14 mouse cellular contexts compared by ENCODE assay signal in genomic region chr13:59676316-59677229, GRCm38 (mm10). TPM values are rescaled to one million over a fixed set of nuclear protein-coding genes. Genes with fewer than 3 reads are reported as not detected.
DNase-seq lines count a peak whose midpoint lies in the region; ATAC-seq and TF ChIP-seq lines count a peak whose summit lies in the region.
"Had no signal": no experiment of that assay in that cellular context is flagged by ENCODE, and none has a peak within 500 bp of the region (broad histone marks: within the 10 kb centered on the region; RNA-seq: fewer than 3 reads in every experiment).

No protein-coding gene starts in this region.

- no peak for ATAC-seq in liver, postnatal 0 days

- WGBS in liver, postnatal 0 days (ENCODE audit: insufficient replicate concordance), result 49% methylated on average over 12 of the region's 12 CpGs

- TF ChIP-seq EP300 in liver, postnatal 0 days (IDR thresholded peaks at IDR 0.05; ENCODE audit: low read depth), result no peak

- peak overlapping the region; percentile 95; the same call in 1 of the 2 replicates for H3K4me2 ChIP-seq in liver, postnatal 0 days (ENCODE audit: low read depth, low read length)

- TF ChIP-seq CTCF in brain, embryonic 14.5 days (IDR thresholded peaks at IDR 0.05; ENCODE audit: borderline replicate concordance, extremely low read depth, insufficient read depth, insufficient read length), result no peak
- no peak for TF ChIP-seq CTCF in liver, postnatal 0 days (IDR thresholded peaks at IDR 0.05; ENCODE audit: low read depth)

- peak overlapping the region; percentile 93 for H3K4me3 ChIP-seq in liver, postnatal 0 days (ENCODE audit: low read depth, low read length)

- no peaks in the 10 kb centered on the region for H3K36me3 ChIP-seq in liver, postnatal 0 days (replicated peaks; ENCODE audit: insufficient read depth, low read length)
- H3K36me3 ChIP-seq: embryonic facial prominence, embryonic 15.5 days had no signal

- H3K27me3 ChIP-seq in liver, postnatal 0 days (ENCODE audit: insufficient read depth, low read length), result no peaks in the 10 kb centered on the region
- H3K27me3 ChIP-seq: embryonic facial prominence, embryonic 15.5 days had no signal

- intact Hi-C loops in gastrocnemius, postnatal 14 days (cut with DNase I; ENCODE audit: low total_unique reads), result no loop called here

- H3K9ac ChIP-seq in liver, postnatal 0 days (replicated peaks), result no peak overlapping the region

- H3K9me3 ChIP-seq in liver, postnatal 0 days (ENCODE audit: low read length), result no peaks in the 10 kb centered on the region
- H3K9me3 ChIP-seq: embryonic facial prominence, embryonic 15.5 days had no signal

- no peak overlapping the region for H3K27ac ChIP-seq in liver, postnatal 0 days (ENCODE audit: low read depth)

- DNase-seq in gastrocnemius, postnatal 4 days (ENCODE audit: low spot score in 2 of 2), result peak; percentile 33 to 64
- no peak for DNase-seq in gastrocnemius, postnatal 14 days
- DNase-seq in B cell, adult 2 months, result peak; percentile 31 to 33
- peak; percentile 7 for DNase-seq in brain, embryonic 14.5 days (ENCODE audit: low read depth)
- DNase-seq in liver, postnatal 0 days, result no peak
- DNase-seq in urinary bladder, postnatal 36 days (ENCODE audit: low spot score in 2 of 2), result no peak
- no peak for DNase-seq in spleen, postnatal 4 days (ENCODE audit: low spot score in 2 of 2)
- no peak for DNase-seq in kidney, adult 9 months

- no peak for TF ChIP-seq POLR2A in brain, embryonic 14.5 days (IDR thresholded peaks at IDR 0.05; ENCODE audit: borderline replicate concordance, extremely low read depth, insufficient read depth, insufficient read length, poor library complexity, severe bottlenecking)

- H3K4me1 ChIP-seq in liver, postnatal 0 days (ENCODE audit: insufficient read depth), result peaks cover 29% of the 10 kb centered on the region

RNA-seq across cellular contexts. Expression of gene Golm1, which starts 1.0 kb away (rescaled TPM):
- 10 to 100 TPM; 22.9 to 23.7 TPM for total RNA-seq in gastrocnemius, postnatal 4 days (2021)
- total RNA-seq in gastrocnemius, postnatal 14 days (2021), result 10 to 100 TPM in 1 of 2 experiments, 1 to 10 TPM in 1; 9.3 to 10.1 TPM
- 25.3 and 25.8 TPM in 2 replicates for polyA plus RNA-seq in brain, embryonic 14.5 days (2012; rRNA removed)
- 10.3 and 13.0 TPM in 2 replicates for polyA plus RNA-seq in liver, postnatal 0 days (2015; fragmentation: Nextera tagmentation; extraction: Ambion mirVana)

RNA-seq across cellular contexts. Expression of gene 4921517D22Rik, which starts 17.3 kb away (rescaled TPM):
- not detected for total RNA-seq in gastrocnemius, postnatal 4 days (2021)
- total RNA-seq in gastrocnemius, postnatal 14 days (2021), result not detected
- not detected in 2 replicates for polyA plus RNA-seq in brain, embryonic 14.5 days (2012; rRNA removed)
- not detected in 2 replicates for polyA plus RNA-seq in liver, postnatal 0 days (2015; fragmentation: Nextera tagmentation; extraction: Ambion mirVana)
- total RNA-seq: adrenal gland, adult 2 months; layer of hippocampus, postnatal 25 days had no signal
- polyA plus RNA-seq: adrenal gland, adult 2 months; embryonic facial prominence, embryonic 15.5 days; hindbrain, embryonic 14.5 days; lung, embryonic 16.5 days; thymus, postnatal 0 days had no signal

RNA-seq across cellular contexts. Expression of gene Spata31d1a, which starts 33.6 kb away (rescaled TPM):
- under 1 TPM; 0.05 to 0.07 TPM for total RNA-seq in gastrocnemius, postnatal 4 days (2021)
- total RNA-seq in gastrocnemius, postnatal 14 days (2021), result not detected
- 0.01 and 0.04 TPM in 2 replicates for polyA plus RNA-seq in brain, embryonic 14.5 days (2012; rRNA removed)
- polyA plus RNA-seq in liver, postnatal 0 days (2015; fragmentation: Nextera tagmentation; extraction: Ambion mirVana), result 0.02 and 0.15 TPM in 2 replicates
- total RNA-seq: adrenal gland, adult 2 months had no signal
- polyA plus RNA-seq: adrenal gland, adult 2 months; lung, embryonic 16.5 days; thymus, postnatal 0 days had no signal

RNA-seq across cellular contexts. Expression of gene Spata31d1b, which starts 35.5 kb away (rescaled TPM):
- under 1 TPM; 0.05 to 0.08 TPM for total RNA-seq in gastrocnemius, postnatal 4 days (2021)
- not detected for total RNA-seq in gastrocnemius, postnatal 14 days (2021)
- 0.01 and 0.03 TPM in 2 replicates for polyA plus RNA-seq in brain, embryonic 14.5 days (2012; rRNA removed)
- not detected in 2 replicates for polyA plus RNA-seq in liver, postnatal 0 days (2015; fragmentation: Nextera tagmentation; extraction: Ambion mirVana)
- total RNA-seq: adrenal gland, adult 2 months had no signal
- polyA plus RNA-seq: adrenal gland, adult 2 months; hindbrain, embryonic 14.5 days; lung, embryonic 16.5 days had no signal

RNA-seq across cellular contexts. Expression of gene Spata31d1d, which starts 55.0 kb away (rescaled TPM):
- not detected for total RNA-seq in gastrocnemius, postnatal 4 days (2021)
- not detected for total RNA-seq in gastrocnemius, postnatal 14 days (2021)
- polyA plus RNA-seq in brain, embryonic 14.5 days (2012; rRNA removed), result 0.04 TPM in 1 of 2 replicates, not detected in the other
- polyA plus RNA-seq in liver, postnatal 0 days (2015; fragmentation: Nextera tagmentation; extraction: Ambion mirVana), result not detected in 2 replicates
- total RNA-seq: adrenal gland, adult 2 months; layer of hippocampus, postnatal 25 days had no signal
- polyA plus RNA-seq: adrenal gland, adult 2 months; embryonic facial prominence, embryonic 15.5 days; lung, embryonic 16.5 days; thymus, postnatal 0 days had no signal

Comparison
In these comparisons a context has a peak if more than half of its experiments do, and no peak if none do; other contexts are left out.
1. DNase-seq: peak in gastrocnemius, postnatal 4 days (2 of 2), B cell, adult 2 months (2 of 2) and brain, embryonic 14.5 days (single experiment); none in gastrocnemius, postnatal 14 days (single experiment), liver, postnatal 0 days (single experiment), urinary bladder, postnatal 36 days (0 of 2), spleen, postnatal 4 days (0 of 2) and kidney, adult 9 months (single experiment).